Mouse (Mus musculus) intestine, embryonic 16.5 days (tissue): ENCODE measurements at regions not wholly inside any gene's neighbourhood (a gene's known extent, or its start where the extent isn't known, plus 50 kb on each side); places are given as distances from the start of the nearest gene placed in this dataset.

ENCODE experiments used
- ATAC-seq: fragments of 200-750 bp; cut with Nextera tagmentation; 2 replicates; pipeline ENCODE4 v1.8.0; 2017; ENCODE audit warnings: moderate TSS enrichment, moderate library complexity
- H3K27ac ChIP-seq: fragments of 300-500 bp; sonication (generic); 2 replicates; pipeline ENCODE4 v1.5.1; 2014; ENCODE audit warnings: mild to moderate bottlenecking, low read length
- H3K27me3 ChIP-seq: fragments of 300-500 bp; sonication (generic); replicated peaks from 2 replicates; pipeline ENCODE4 v1.6.1; 2014; ENCODE audit warnings: low read length, control low read depth, mixed read lengths; ENCODE audit not compliant: control insufficient read depth, insufficient read depth
- H3K36me3 ChIP-seq: fragments of 300-500 bp; sonication (generic); 2 replicates; pipeline ENCODE4 v1.6.1; 2014; ENCODE audit warnings: low read length, control low read depth; ENCODE audit not compliant: control insufficient read depth, insufficient read depth
- H3K4me1 ChIP-seq: fragments of 300-500 bp; sonication (generic); 2 replicates; pipeline ENCODE4 v1.6.1; 2014; ENCODE audit warnings: low read length, control low read depth, mixed read lengths; ENCODE audit not compliant: control insufficient read depth, insufficient read depth
- H3K4me2 ChIP-seq: fragments of 300-500 bp; sonication (generic); 2 replicates; pipeline ENCODE4 v1.6.1; 2014; ENCODE audit warnings: low read depth, low read length, control low read depth
- H3K4me3 ChIP-seq: fragments of 300-500 bp; sonication (generic); 2 replicates; pipeline ENCODE4 v1.5.1; 2014; ENCODE audit warnings: mild to moderate bottlenecking, low read length
- H3K9ac ChIP-seq: fragments of 300-500 bp; sonication (generic); 2 replicates; pipeline ENCODE4 v1.6.1; 2014; ENCODE audit warnings: low read depth, low read length
- H3K9me3 ChIP-seq: fragments of 300-500 bp; sonication (generic); 2 replicates; pipeline ENCODE4 v1.6.1; 2016; ENCODE audit warnings: low read length, control low read depth; ENCODE audit not compliant: control insufficient read depth
- WGBS: fragments of 180-500 bp; shearing (Covaris S2); extraction: QIAGEN DNeasy Blood & Tissue Kit; methylation state at CpG from one replicate; pipeline ENCODE4 v1.1.7; 2014; 5-methylcytosine and 5-hydroxymethylcytosine counted together

DNA sequence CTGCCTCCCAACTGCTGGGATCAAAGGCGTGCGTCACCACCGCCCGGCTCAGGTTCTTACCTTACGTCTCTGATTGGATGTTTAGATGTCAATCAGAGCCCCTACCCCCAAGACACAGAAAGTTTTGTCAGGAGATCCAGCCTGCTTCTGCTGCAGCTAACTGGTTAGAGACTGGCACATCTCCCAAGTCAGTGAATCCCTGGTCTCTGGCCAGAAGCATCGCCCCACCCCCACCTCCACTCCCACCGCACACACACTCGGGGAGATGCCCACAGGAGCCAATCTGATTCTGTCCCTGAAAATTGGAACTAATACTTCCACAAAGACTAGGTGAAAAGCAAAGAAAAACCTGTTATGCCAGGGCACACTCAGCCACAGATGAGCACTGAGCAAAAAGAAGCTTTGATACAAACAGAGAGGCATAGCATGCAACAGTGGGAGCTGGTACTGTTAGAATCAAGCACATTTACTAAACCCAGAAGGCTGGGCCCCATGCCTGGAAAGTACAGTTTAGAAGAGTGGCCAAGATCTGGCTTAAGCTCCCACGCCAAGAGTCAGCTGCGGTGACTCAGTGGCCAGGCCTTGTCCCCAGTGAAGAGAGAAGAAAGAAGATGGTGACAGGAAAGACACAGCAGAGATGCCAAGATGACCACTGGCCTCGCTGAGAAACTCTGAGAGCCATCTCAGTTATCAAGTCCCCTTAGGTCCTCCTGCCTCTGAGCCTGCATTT is 130.4 kb downstream of the Utp6 start:
- H3K9ac ChIP-seq = no peak overlapping the region
- H3K9me3 ChIP-seq = no peaks in the 10 kb centered on the region
- H3K27ac ChIP-seq = no peak overlapping the region
- ATAC-seq = no peak
- H3K4me2 ChIP-seq = no peak overlapping the region
- H3K4me1 ChIP-seq = no peaks in the 10 kb centered on the region
- H3K27me3 ChIP-seq = no peaks in the 10 kb centered on the region
- H3K4me3 ChIP-seq = no peak overlapping the region
- 82% methylated on average over 11 of the region's 11 CpGs for WGBS
- H3K36me3 ChIP-seq = no peaks in the 10 kb centered on the region

DNA sequence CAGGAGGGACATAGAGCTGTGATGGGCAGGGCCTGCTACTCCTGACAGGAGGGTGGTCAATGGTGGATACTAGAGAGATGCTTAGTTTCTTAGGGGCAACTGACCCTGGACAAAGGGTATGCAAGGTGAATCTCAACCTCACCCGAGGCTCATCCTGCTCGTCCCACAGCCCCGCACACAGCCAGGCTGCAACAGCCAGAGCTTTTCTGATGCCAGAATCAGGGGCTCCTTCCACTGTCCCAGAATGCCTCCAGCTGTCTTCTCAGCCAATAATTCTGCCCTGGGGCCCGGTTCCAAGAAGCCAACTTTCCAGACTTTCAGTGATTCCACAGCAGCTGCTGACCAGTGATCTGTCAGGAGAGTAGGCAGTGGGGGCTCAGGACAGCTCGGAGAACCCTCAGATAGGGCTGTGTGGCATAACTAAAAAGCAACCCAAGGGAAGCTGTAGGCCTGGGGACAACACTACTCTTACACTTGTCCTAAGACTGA is 131.6 kb downstream of the Utp6 start:
- no peak for ATAC-seq
- Histone ChIP-seq H3K4me2 (no peak overlapping the region), H3K9ac (no peak overlapping the region), H3K27ac (no peak overlapping the region), H3K4me3 (no peak overlapping the region), H3K9me3 (no peaks in the 10 kb centered on the region), H3K4me1 (no peaks in the 10 kb centered on the region), H3K27me3 (no peaks in the 10 kb centered on the region), H3K36me3 (no peaks in the 10 kb centered on the region)
- 75% methylated on average over 5 of the region's 5 CpGs for WGBS

- H3K4me3 ChIP-seq = no peak overlapping the region
- no peak overlapping the region for H3K9ac ChIP-seq
- H3K4me1 ChIP-seq = no peaks in the 10 kb centered on the region
- no peak overlapping the region for H3K4me2 ChIP-seq
- ATAC-seq = no peak
- no peak overlapping the region for H3K27ac ChIP-seq
- H3K36me3 ChIP-seq = no peaks in the 10 kb centered on the region
- H3K9me3 ChIP-seq = no peaks in the 10 kb centered on the region
- WGBS = 91% methylated on average over 3 of the region's 3 CpGs
- H3K27me3 ChIP-seq = no peaks in the 10 kb centered on the region
These were observed 135.2 kb downstream of the Utp6 start for GRCm38 (mm10) chr11:79827034-79827433.

- Histone ChIP-seq H3K27me3 (no peaks in the 10 kb centered on the region), H3K4me3 (no peak overlapping the region), H3K4me2 (no peak overlapping the region), H3K36me3 (no peaks in the 10 kb centered on the region), H3K4me1 (no peaks in the 10 kb centered on the region), H3K27ac (no peak overlapping the region), H3K9me3 (no peaks in the 10 kb centered on the region), H3K9ac (no peak overlapping the region)
- WGBS = 70% methylated on average over 4 of the region's 4 CpGs
- no peak for ATAC-seq
These were observed 136.3 kb downstream of the Utp6 start for GRCm38 (mm10) chr11:79825881-79826280.

- no peaks in the 10 kb centered on the region for H3K4me1 ChIP-seq
- H3K27me3 ChIP-seq = no peaks in the 10 kb centered on the region
- no peak overlapping the region for H3K4me3 ChIP-seq
- no peaks in the 10 kb centered on the region for H3K36me3 ChIP-seq
- 68% methylated on average over 11 of the region's 11 CpGs for WGBS
- ATAC-seq = no peak
- H3K27ac ChIP-seq = no peak overlapping the region
- H3K9me3 ChIP-seq = no peaks in the 10 kb centered on the region
- no peak overlapping the region for H3K9ac ChIP-seq
- H3K4me2 ChIP-seq = no peak overlapping the region
These were observed 138.4 kb downstream of the Utp6 start for GRCm38 (mm10) chr11:79823631-79824310.

DNA sequence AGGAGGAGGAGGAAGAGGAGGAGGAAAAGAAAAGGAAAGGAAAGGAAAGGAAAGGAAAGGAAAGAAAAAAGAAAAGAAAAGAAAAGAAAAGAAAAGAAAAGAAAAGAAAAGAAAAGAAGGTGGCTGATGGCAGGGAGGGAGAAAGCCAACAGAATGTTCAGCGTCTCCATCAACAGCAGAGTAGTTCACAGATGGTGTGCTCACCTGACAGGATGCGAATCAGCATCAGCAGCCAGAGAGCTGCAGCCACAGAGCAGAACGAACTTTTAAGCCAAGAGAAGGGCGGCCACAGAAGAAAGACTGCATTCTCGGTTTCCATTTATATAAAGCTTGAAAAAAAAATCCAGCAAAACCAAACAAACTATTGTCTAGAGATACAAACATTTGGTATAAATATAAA is 140.2 kb downstream of the Utp6 start:
- Histone ChIP-seq H3K27me3 (no peaks in the 10 kb centered on the region), H3K4me2 (no peak overlapping the region), H3K4me1 (no peaks in the 10 kb centered on the region), H3K36me3 (no peaks in the 10 kb centered on the region), H3K9me3 (no peaks in the 10 kb centered on the region), H3K4me3 (no peak overlapping the region), H3K9ac (no peak overlapping the region), H3K27ac (no peak overlapping the region)
- WGBS = 73% methylated on average over 5 of the region's 5 CpGs
- ATAC-seq = no peak

DNA sequence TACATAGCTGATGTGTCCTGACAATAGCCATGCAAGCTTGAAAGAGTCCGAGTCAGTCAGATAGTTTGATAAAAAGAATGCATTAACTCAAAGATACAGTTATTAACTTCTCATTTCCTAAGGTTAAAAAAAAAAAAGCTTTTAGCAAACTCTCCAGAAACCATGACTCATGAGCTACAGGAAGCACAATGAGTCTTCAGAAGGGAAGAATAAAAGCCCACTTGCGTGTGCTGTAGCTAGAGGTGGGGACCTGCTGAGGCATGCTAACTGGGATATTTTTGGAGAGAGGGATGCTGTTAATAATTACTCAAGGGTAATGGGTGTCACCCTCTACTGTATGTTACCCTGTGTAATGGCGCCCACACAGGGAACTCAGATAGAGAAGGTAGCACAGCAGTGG is 147.0 kb downstream of the Utp6 start:
- ATAC-seq = no peak
- H3K9ac ChIP-seq = no peak overlapping the region
- H3K4me3 ChIP-seq = no peak overlapping the region
- no peaks in the 10 kb centered on the region for H3K27me3 ChIP-seq
- H3K9me3 ChIP-seq = peaks cover 3% of the 10 kb centered on the region; the same call in 1 of the 2 replicates
- no peak overlapping the region for H3K27ac ChIP-seq
- 91% methylated on average over 3 of the region's 3 CpGs for WGBS
- no peaks in the 10 kb centered on the region for H3K36me3 ChIP-seq
- H3K4me2 ChIP-seq = no peak overlapping the region
- no peaks in the 10 kb centered on the region for H3K4me1 ChIP-seq

- Histone ChIP-seq H3K4me1 (peaks cover 24% of the 10 kb centered on the region), H3K9me3 (no peaks in the 10 kb centered on the region), H3K36me3 (no peaks in the 10 kb centered on the region), H3K27ac (peak overlapping the region; percentile 71), H3K27me3 (no peaks in the 10 kb centered on the region), H3K9ac (no peak overlapping the region), H3K4me2 (peak overlapping the region; percentile 23), H3K4me3 (no peak overlapping the region)
- 23% methylated on average over 17 of the region's 17 CpGs for WGBS
- no peak for ATAC-seq
These were observed 155.2 kb downstream of the Utp6 start for GRCm38 (mm10) chr11:79806911-79807466.

GRCm38 (mm10) chr11:79806417-79806816 is 155.8 kb downstream of the Utp6 start:
- no peak overlapping the region for H3K9ac ChIP-seq
- H3K27ac ChIP-seq = peak overlapping the region; percentile 71
- no peak overlapping the region for H3K4me2 ChIP-seq
- H3K27me3 ChIP-seq = no peaks in the 10 kb centered on the region
- 59% methylated on average over 10 of the region's 10 CpGs for WGBS
- no peaks in the 10 kb centered on the region for H3K36me3 ChIP-seq
- H3K9me3 ChIP-seq = no peaks in the 10 kb centered on the region
- peaks cover 25% of the 10 kb centered on the region for H3K4me1 ChIP-seq
- ATAC-seq = no peak
- no peak overlapping the region for H3K4me3 ChIP-seq
